Mouse (Mus musculus) lung, adult 2 months (tissue): ENCODE measurements at regions not wholly inside any gene's neighbourhood (a gene's known extent, or its start where the extent isn't known, plus 50 kb on each side); places are given as distances from the start of the nearest gene placed in this dataset.

Source experiments
- CTCF ChIP-seq: fragments of 200-500 bp; IDR thresholded peaks from 2 replicates; pipeline ENCODE4 v1.5.1; 2011; ENCODE audit warnings: mild to moderate bottlenecking, low read length, control low read depth; ENCODE audit not compliant: insufficient read depth
- POLR2A ChIP-seq: fragments of 200-500 bp; IDR thresholded peaks from 2 replicates; pipeline ENCODE4 v1.6.1; 2011; ENCODE audit warnings: low read depth, mild to moderate bottlenecking, control low read depth, low read length, borderline replicate concordance; ENCODE audit errors: extremely low read depth

GRCm38 (mm10) chrX:42336772-42337171 is 152.7 kb upstream of the Tex13c2 start:
- TF ChIP-seq CTCF = no peak
- no peak for TF ChIP-seq POLR2A
